Mouse (Mus musculus) MEL (cell line): ENCODE data around the gene Map3k7cl.

Experiments
- CTCF ChIP-seq, 3 experiments: IDR thresholded peaks in 2 of 3; conservative IDR thresholded peaks in 1 of 3; 2 replicates each; pipeline ENCODE4 v1.5.1; 2011 to 2012; ENCODE audit warnings: low read length in 3 of 3, low read depth in 2 of 3, mild to moderate bottlenecking in 2 of 3, improper control_type of control experiment in 1 of 3, inconsistent platforms in 1 of 3, mixed read lengths in 1 of 3, moderate library complexity in 1 of 3; ENCODE audit not compliant: control insufficient read depth in 1 of 3, insufficient read depth in 1 of 3, poor library complexity in 1 of 3, severe bottlenecking in 1 of 3
- ELF1 ChIP-seq: IDR thresholded peaks from 2 replicates; pipeline ENCODE4 v1.6.1; 2014; ENCODE audit warnings: low read depth, mild to moderate bottlenecking, inconsistent platforms, low read length, improper control_type of control experiment, moderate library complexity
- EP300 ChIP-seq, 2 experiments: IDR thresholded peaks; 2 replicates each; pipeline ENCODE4 v1.6.1; 2011; ENCODE audit warnings: improper control_type of control experiment in 2 of 2, low read length in 2 of 2, low read depth in 1 of 2, mild to moderate bottlenecking in 1 of 2
- ETS1 ChIP-seq: IDR thresholded peaks from 2 replicates; pipeline ENCODE4 v1.6.1; 2012; ENCODE audit warnings: low read depth, mild to moderate bottlenecking, inconsistent platforms, low read length, improper control_type of control experiment, moderate library complexity
- GATA1 ChIP-seq: IDR thresholded peaks from 2 replicates; pipeline ENCODE4 v1.6.1; 2011; ENCODE audit warnings: low read depth, low read length, improper control_type of control experiment
- MAX ChIP-seq: IDR thresholded peaks from 2 replicates; pipeline ENCODE4 v1.6.1; 2011; ENCODE audit warnings: low read length, improper control_type of control experiment

DNA sequence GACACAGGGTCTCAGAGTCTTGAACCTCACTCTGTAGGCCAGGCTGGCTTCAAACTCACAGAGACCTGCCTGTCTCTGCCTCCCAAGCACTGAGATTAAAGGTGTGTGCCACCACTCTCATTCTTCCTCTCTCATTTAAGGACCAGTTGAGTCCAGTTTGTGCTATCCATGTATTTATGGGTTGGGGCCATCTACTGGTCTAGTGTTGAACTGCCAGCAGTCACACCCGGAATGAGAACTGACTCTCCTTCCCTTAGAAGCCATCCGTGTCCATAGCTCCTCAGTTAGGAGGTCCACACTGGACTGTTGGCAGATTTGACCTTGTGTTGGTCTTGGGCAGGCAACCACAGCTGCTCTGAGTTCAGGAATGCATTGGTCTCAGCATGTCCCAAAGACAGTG, 4.8 kb upstream of the Map3k7cl start:
- TF ChIP-seq ETS1 (no peak), GATA1 (no peak), EP300 (IDR thresholded peaks at IDR 0.05; ENCODE audit: low read depth in 1 of 2, low read length in 2 of 2) (no peak), MAX (no peak), ELF1 (no peak), CTCF (IDR thresholded peaks at IDR 0.05 in 2 of 3, conservative IDR thresholded peaks at IDR 0.05 in 1 of 3; ENCODE audit: control insufficient read depth in 1 of 3, insufficient read depth in 1 of 3, low read depth in 2 of 3, low read length in 3 of 3, poor library complexity in 1 of 3, severe bottlenecking in 1 of 3) (peak; percentile 16 to 40 (median 26); a peak in 3 of 6 replicates)
